Comparison of ENCODE assay signal across 8 mouse cellular contexts in the genomic region with DNA sequence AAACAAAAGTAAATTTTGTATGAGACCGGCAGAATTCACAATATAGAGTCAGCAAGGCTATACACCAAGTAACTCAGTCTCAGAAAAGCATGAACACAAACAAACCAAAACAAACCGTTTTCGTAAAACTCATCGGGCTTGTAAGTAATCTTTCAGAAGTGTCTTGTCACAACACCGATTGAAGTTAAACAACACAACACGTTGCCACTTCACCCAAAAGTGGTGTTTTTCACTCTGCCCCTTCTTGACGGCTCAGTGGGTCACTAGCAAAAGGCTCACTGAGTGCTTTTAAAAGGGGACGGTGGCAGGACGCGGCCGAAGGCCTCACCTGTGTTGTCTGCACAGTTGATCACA. TPM values are rescaled to one million over a fixed set of nuclear protein-coding genes. Genes with fewer than 3 reads are reported as not detected.
DNase-seq lines count a peak whose midpoint lies in the region; ATAC-seq and TF ChIP-seq lines count a peak whose summit lies in the region.

No protein-coding gene starts in this region.

- intact Hi-C loops in heart, adult 2 months (cut with DNase I): loop anchor here (2.0 kb wide), 1 partner anchor 35 kb away; no protein-coding TSS in a partner anchor
- intact Hi-C loops in heart, postnatal 25 days (cut with DNase I): loop anchor here (2.0 kb wide), 1 partner anchor 15 kb away; a partner anchor contains a TSS

- WGBS in heart, adult 2 months: 2% methylated on average over 11 of the region's 11 CpGs
- 3% methylated on average over 11 of the region's 11 CpGs for WGBS in forebrain, embryonic 10.5 days
- WGBS in liver, embryonic 12.5 days (ENCODE audit: insufficient replicate concordance): under 1% methylated on average over 11 of the region's 11 CpGs

- peaks cover 38% of the 10 kb centered on the region for H3K79me3 ChIP-seq in C2C12 (ENCODE audit: low read depth)

- no peak for TF ChIP-seq CTCF in heart, adult 2 months (IDR thresholded peaks at IDR 0.05)
- no peak for TF ChIP-seq CTCF in C2C12 (IDR thresholded peaks at IDR 0.05; ENCODE audit: control insufficient read depth, insufficient read depth, insufficient read length)

- TF ChIP-seq EP300 in heart, adult 2 months (IDR thresholded peaks at IDR 0.05; ENCODE audit: insufficient read depth, low read depth, low read length): no peak

- no peak for ATAC-seq in liver, embryonic 12.5 days
- ATAC-seq in inflammation-experienced regulatory T-cells, adult 6 months: no peak

- no peak for DNase-seq in heart, adult 2 months
- DNase-seq in heart, postnatal 25 days (ENCODE audit: low spot score): no peak
- no peak for DNase-seq in forebrain, embryonic 10.5 days (ENCODE audit: extremely low spot score, low spot score)
- DNase-seq in Muller cell, postnatal 12 days (ENCODE audit: inconsistent ontology term): no peak
- DNase-seq in right cerebral cortex, postnatal 10 days (ENCODE audit: low spot score in 2 of 2): no peak

- H3K27me3 ChIP-seq in heart, adult 2 months (ENCODE audit: control insufficient read depth, insufficient read depth, low read length): no peaks in the 10 kb centered on the region
- no peaks in the 10 kb centered on the region for H3K27me3 ChIP-seq in C2C12 (ENCODE audit: control insufficient read depth, insufficient read depth, insufficient read length)
- no peaks in the 10 kb centered on the region for H3K27me3 ChIP-seq in forebrain, embryonic 10.5 days (ENCODE audit: poor library complexity, severe bottlenecking)
- no peaks in the 10 kb centered on the region for H3K27me3 ChIP-seq in liver, embryonic 12.5 days (replicated peaks)

- peak overlapping the region; percentile 74 for H3K4me2 ChIP-seq in liver, embryonic 12.5 days

- H3K9ac ChIP-seq in heart, adult 2 months (ENCODE audit: low read depth, low read length): peak overlapping the region; percentile 94
- peak overlapping the region; percentile 91 for H3K9ac ChIP-seq in liver, embryonic 12.5 days

- H3ac ChIP-seq in C2C12 (ENCODE audit: control insufficient read depth, insufficient read length, low read depth): peak overlapping the region; percentile 98

- H3K27ac ChIP-seq in heart, adult 2 months: peak overlapping the region; percentile 93
- peak overlapping the region; percentile 99 for H3K27ac ChIP-seq in forebrain, embryonic 10.5 days
- peak overlapping the region; percentile 88 for H3K27ac ChIP-seq in liver, embryonic 12.5 days

- H3K4me1 ChIP-seq in heart, adult 2 months (ENCODE audit: control insufficient read depth, insufficient read depth, low read length): peaks cover 9% of the 10 kb centered on the region
- H3K4me1 ChIP-seq in forebrain, embryonic 10.5 days: peaks cover 28% of the 10 kb centered on the region
- peaks cover 36% of the 10 kb centered on the region for H3K4me1 ChIP-seq in liver, embryonic 12.5 days

- H3K36me3 ChIP-seq in heart, adult 2 months (ENCODE audit: control insufficient read depth, insufficient read depth, low read length): peaks cover 27% of the 10 kb centered on the region
- H3K36me3 ChIP-seq in C2C12 (ENCODE audit: control insufficient read depth, insufficient read depth): peaks cover 52% of the 10 kb centered on the region
- H3K36me3 ChIP-seq in forebrain, embryonic 10.5 days (replicated peaks): peaks cover 51% of the 10 kb centered on the region
- H3K36me3 ChIP-seq in liver, embryonic 12.5 days: peaks cover 54% of the 10 kb centered on the region

- no peak for TF ChIP-seq POLR2A in heart, adult 2 months (IDR thresholded peaks at IDR 0.05; ENCODE audit: insufficient read depth, low read depth, low read length)

- 0 out of 2 replicates have a peak, but pooled peaks cover 3% of the 10 kb centered on the region for H3K9me3 ChIP-seq in forebrain, embryonic 10.5 days
- no peaks in the 10 kb centered on the region for H3K9me3 ChIP-seq in liver, embryonic 12.5 days (replicated peaks)

- 0 out of 2 replicates have a peak, but pooled peaks cover 2% of the 10 kb centered on the region for H3K79me2 ChIP-seq in heart, adult 2 months (replicated peaks; ENCODE audit: control insufficient read depth, insufficient read depth, low read length)
- peaks cover 46% of the 10 kb centered on the region for H3K79me2 ChIP-seq in C2C12 (ENCODE audit: control insufficient read depth, insufficient read depth)

- H3K4me3 ChIP-seq in heart, adult 2 months: peak overlapping the region; percentile 98
- H3K4me3 ChIP-seq in C2C12 (ENCODE audit: insufficient read depth, poor library complexity, severe bottlenecking): peak overlapping the region; percentile 100
- H3K4me3 ChIP-seq in forebrain, embryonic 10.5 days: peak overlapping the region; percentile 98
- H3K4me3 ChIP-seq in liver, embryonic 12.5 days: peak overlapping the region; percentile 80

TF ChIP-seq in C2C12, 6 proteins besides CTCF, POLR2A, EP300 and RAD21:
- TF ChIP-seq USF1 (IDR thresholded peaks at IDR 0.05; ENCODE audit: low read depth) (no peak), MAX (IDR thresholded peaks at IDR 0.05) (no peak), FOSL1 (IDR thresholded peaks at IDR 0.05; ENCODE audit: insufficient read depth, low read length, poor library complexity, severe bottlenecking) (no peak), MYOD1 (IDR thresholded peaks at IDR 0.05; ENCODE audit: control insufficient read depth, insufficient read length, low read depth) (no peak), MYOG (IDR thresholded peaks at IDR 0.05; ENCODE audit: control insufficient read depth, extremely low read depth, insufficient read length) (no peak), CEBPB (IDR thresholded peaks at IDR 0.05; ENCODE audit: low read depth) (no peak)

RNA-seq across cellular contexts. Expression of a gene that starts 0.8 kb away (rescaled TPM):
- total RNA-seq in heart, adult 2 months (2021): 100 to 1,000 TPM; 509 to 574 TPM
- 103 and 140 TPM in 2 replicates for polyA plus RNA-seq in heart, adult 2 months (2012; rRNA removed)
- total RNA-seq in heart, postnatal 25 days (2021): 100 to 1,000 TPM; 454 to 515 TPM
- polyA plus RNA-seq in C2C12 (2012; fragmentation: generic; extraction: Trizol): 1,391 TPM
- 449 and 492 TPM in 2 replicates for polyA plus RNA-seq in forebrain, embryonic 10.5 days (2016; fragmentation: Nextera tagmentation; extraction: Ambion mirVana)
- polyA plus RNA-seq in liver, embryonic 12.5 days (2016; fragmentation: Nextera tagmentation; extraction: Ambion mirVana): 462 and 473 TPM in 2 replicates
- 1,000 to 10,000 TPM in 2 of 3 experiments, 100 to 1,000 TPM in 1; 686 to 1,148 (median 1,072) TPM for polyA plus RNA-seq in inflammation-experienced regulatory T-cells, adult 6 months (2017; shearing (Covaris generic))

RNA-seq across cellular contexts. Expression of a gene that starts 5.7 kb away (rescaled TPM):
- not detected for total RNA-seq in heart, adult 2 months (2021)
- polyA plus RNA-seq in heart, adult 2 months (2012; rRNA removed): 0.20 TPM in 1 of 2 replicates, not detected in the other
- total RNA-seq in heart, postnatal 25 days (2021): not detected
- 0.14 TPM for polyA plus RNA-seq in C2C12 (2012; fragmentation: generic; extraction: Trizol)
- 0.73 TPM in 1 of 2 replicates, not detected in the other for polyA plus RNA-seq in forebrain, embryonic 10.5 days (2016; fragmentation: Nextera tagmentation; extraction: Ambion mirVana)
- polyA plus RNA-seq in liver, embryonic 12.5 days (2016; fragmentation: Nextera tagmentation; extraction: Ambion mirVana): not detected in 2 replicates
- under 1 TPM in 1 of 3 experiments, not detected in 2; 0.56 TPM for polyA plus RNA-seq in inflammation-experienced regulatory T-cells, adult 6 months (2017; shearing (Covaris generic))

RNA-seq across cellular contexts. Expression of a gene that starts 15.1 kb away (rescaled TPM):
- 1 to 10 TPM; 7.6 to 7.9 TPM for total RNA-seq in heart, adult 2 months (2021)
- polyA plus RNA-seq in heart, adult 2 months (2012; rRNA removed): 6.0 and 8.7 TPM in 2 replicates
- 1 to 10 TPM; 7.0 to 7.2 TPM for total RNA-seq in heart, postnatal 25 days (2021)
- 8.7 TPM for polyA plus RNA-seq in C2C12 (2012; fragmentation: generic; extraction: Trizol)
- 20.3 and 22.0 TPM in 2 replicates for polyA plus RNA-seq in forebrain, embryonic 10.5 days (2016; fragmentation: Nextera tagmentation; extraction: Ambion mirVana)
- 10.7 and 10.9 TPM in 2 replicates for polyA plus RNA-seq in liver, embryonic 12.5 days (2016; fragmentation: Nextera tagmentation; extraction: Ambion mirVana)
- polyA plus RNA-seq in inflammation-experienced regulatory T-cells, adult 6 months (2017; shearing (Covaris generic)): 10 to 100 TPM; 23.0 to 28.1 (median 23.0) TPM

RNA-seq across cellular contexts. Expression of a gene that starts 17.3 kb away (rescaled TPM):
- 10 to 100 TPM; 28.2 to 31.6 TPM for total RNA-seq in heart, adult 2 months (2021)
- 31.1 and 38.5 TPM in 2 replicates for polyA plus RNA-seq in heart, adult 2 months (2012; rRNA removed)
- total RNA-seq in heart, postnatal 25 days (2021): 10 to 100 TPM; 41.3 to 46.2 TPM
- 219 TPM for polyA plus RNA-seq in C2C12 (2012; fragmentation: generic; extraction: Trizol)
- 85.5 and 87.3 TPM in 2 replicates for polyA plus RNA-seq in forebrain, embryonic 10.5 days (2016; fragmentation: Nextera tagmentation; extraction: Ambion mirVana)
- polyA plus RNA-seq in liver, embryonic 12.5 days (2016; fragmentation: Nextera tagmentation; extraction: Ambion mirVana): 36.9 and 37.6 TPM in 2 replicates
- polyA plus RNA-seq in inflammation-experienced regulatory T-cells, adult 6 months (2017; shearing (Covaris generic)): 10 to 100 TPM; 38.6 to 64.7 (median 40.7) TPM

RNA-seq across cellular contexts. Expression of a gene that starts 37.0 kb away (rescaled TPM):
- total RNA-seq in heart, adult 2 months (2021): 10 to 100 TPM; 20.8 to 21.4 TPM
- polyA plus RNA-seq in heart, adult 2 months (2012; rRNA removed): 13.8 and 18.1 TPM in 2 replicates
- total RNA-seq in heart, postnatal 25 days (2021): 10 to 100 TPM; 20.2 to 21.1 TPM
- polyA plus RNA-seq in C2C12 (2012; fragmentation: generic; extraction: Trizol): 28.3 TPM
- polyA plus RNA-seq in forebrain, embryonic 10.5 days (2016; fragmentation: Nextera tagmentation; extraction: Ambion mirVana): 1.3 and 2.1 TPM in 2 replicates
- 0.92 and 1.1 TPM in 2 replicates for polyA plus RNA-seq in liver, embryonic 12.5 days (2016; fragmentation: Nextera tagmentation; extraction: Ambion mirVana)
- polyA plus RNA-seq in inflammation-experienced regulatory T-cells, adult 6 months (2017; shearing (Covaris generic)): 1 to 10 TPM; 2.4 to 2.9 (median 2.6) TPM
